ENCODE assay signal across 19 mouse cellular contexts in genomic region chr14:16310791-16311190, GRCm38 (mm10).
"Had no signal": no experiment of that assay in that cellular context is flagged by ENCODE, and none has a peak within 500 bp of the region (broad histone marks: within the 10 kb centered on the region; RNA-seq: fewer than 3 reads in every experiment).

No protein-coding gene starts in this region.

- H3K4me1 ChIP-seq: stomach, embryonic 15.5 days had no signal

- DNase-seq: kidney, adult 2 months; kidney, postnatal 25 days; layer of hippocampus, adult 9-11 months; liver; liver, embryonic 13.5 days; lung, postnatal 10 days; lung, postnatal 36 days; midbrain, embryonic 14.5 days; right cerebral cortex, postnatal 25 days; spleen, adult 18-20 months; thymus, postnatal 14 days; thymus, postnatal 4 days had no signal

- H3K27me3 ChIP-seq: limb, embryonic 13.5 days; liver, embryonic 13.5 days; lung, embryonic 15.5 days; stomach, embryonic 15.5 days had no signal

- H3K36me3 ChIP-seq: limb, embryonic 10.5 days had no signal

- H3K4me3 ChIP-seq: layer of hippocampus, adult 2 months; limb, embryonic 10.5 days; limb, embryonic 13.5 days; liver, embryonic 13.5 days; lung, embryonic 15.5 days; stomach, embryonic 15.5 days had no signal

- H3K9me3 ChIP-seq: limb, embryonic 10.5 days; limb, embryonic 13.5 days; liver, embryonic 13.5 days; lung, embryonic 15.5 days; stomach, embryonic 15.5 days had no signal

- H3K9ac ChIP-seq: limb, embryonic 13.5 days; liver, embryonic 13.5 days; lung, embryonic 15.5 days; stomach, embryonic 15.5 days had no signal

- H3K4me2 ChIP-seq: limb, embryonic 13.5 days; liver, embryonic 13.5 days; lung, embryonic 15.5 days; midbrain, embryonic 11.5 days; stomach, embryonic 15.5 days had no signal

- H3K27ac ChIP-seq: kidney, postnatal 0 days; layer of hippocampus, adult 2 months; limb, embryonic 10.5 days; limb, embryonic 13.5 days; liver, embryonic 13.5 days; lung, embryonic 15.5 days; stomach, embryonic 15.5 days had no signal
